Mouse (Mus musculus): Measurements from ENCODE around the gene Smtnl1. TPM values are rescaled to one million over a fixed set of nuclear protein-coding genes. Genes with fewer than 3 reads are reported as not detected.

The Smtnl1 gene
- polyA plus RNA-seq, 1 experiment from 2014 or later, result 0.11 TPM

- no peak overlapping the region for H3K4me2 ChIP-seq (ENCODE audit: low read length)
- no peaks in the 10 kb centered on the region for H3K4me1 ChIP-seq (ENCODE audit: control insufficient read depth in 2 of 2, insufficient read depth in 2 of 2, low read length in 2 of 2)
- 76% methylated on average over 3 of the region's 3 CpGs for WGBS
Measured at GRCm38 (mm10) chr2:84761309-84761708, 61.1 kb downstream of the Smtnl1 start.

More at GRCm38 (mm10) chr2:84761309-84761708, 61.1 kb downstream of the Smtnl1 start:
- no peak overlapping the region for H3K4me3 ChIP-seq (ENCODE audit: control insufficient read depth in 1 of 2, insufficient read depth in 1 of 2, low read depth in 1 of 2, low read length in 2 of 2)
- H3K27ac ChIP-seq (replicated peaks in 1 of 2; ENCODE audit: control insufficient read depth in 1 of 2, insufficient read depth in 1 of 2, low read depth in 2 of 2, low read length in 2 of 2), result no peak overlapping the region
- H3K27me3 ChIP-seq (ENCODE audit: control insufficient read depth, insufficient read depth, low read length), result no peaks in the 10 kb centered on the region
- H3K36me3 ChIP-seq (ENCODE audit: control insufficient read depth, insufficient read depth, low read length), result no peaks in the 10 kb centered on the region
- no peak overlapping the region for H3K9ac ChIP-seq (ENCODE audit: low read length)
- no peaks in the 10 kb centered on the region for H3K9me3 ChIP-seq (ENCODE audit: control insufficient read depth, low read length)
- ATAC-seq (ENCODE audit: insufficient number of reproducible peaks, insufficient read depth, low FRiP score, low read depth), result no peak

Other genes starting within 250 kb of the Smtnl1 start
- 65.2 and 68.5 TPM in 2 replicates for gene Ctnnd1, start 171.9 kb downstream of the Smtnl1 start, polyA plus RNA-seq (2014; fragmentation: Nextera tagmentation; extraction: Ambion mirVana)
- 0.11 and 0.15 TPM in 2 replicates for gene Btbd18, start 163.6 kb downstream of the Smtnl1 start, polyA plus RNA-seq (2014; fragmentation: Nextera tagmentation; extraction: Ambion mirVana)
- 248 and 271 TPM in 2 replicates for gene Selenoh, start 151.9 kb downstream of the Smtnl1 start, polyA plus RNA-seq (2014; fragmentation: Nextera tagmentation; extraction: Ambion mirVana)
- gene Gm28635, start 144.6 kb downstream of the Smtnl1 start, polyA plus RNA-seq (2014; fragmentation: Nextera tagmentation; extraction: Ambion mirVana), result not detected in 2 replicates
- 26.6 and 28.2 TPM in 2 replicates for gene Med19, start 144.2 kb downstream of the Smtnl1 start, polyA plus RNA-seq (2014; fragmentation: Nextera tagmentation; extraction: Ambion mirVana)
- gene Tmx2, start 143.5 kb downstream of the Smtnl1 start, polyA plus RNA-seq (2014; fragmentation: Nextera tagmentation; extraction: Ambion mirVana), result 161 and 193 TPM in 2 replicates
- gene Zdhhc5, start 107.5 kb downstream of the Smtnl1 start, polyA plus RNA-seq (2014; fragmentation: Nextera tagmentation; extraction: Ambion mirVana), result 26.4 and 27.1 TPM in 2 replicates
- gene Clp1, start 95.3 kb downstream of the Smtnl1 start, polyA plus RNA-seq (2014; fragmentation: Nextera tagmentation; extraction: Ambion mirVana), result 14.3 and 16.9 TPM in 2 replicates
- gene Ypel4, start 88.6 kb downstream of the Smtnl1 start, polyA plus RNA-seq (2014; fragmentation: Nextera tagmentation; extraction: Ambion mirVana), result 3.5 and 4.5 TPM in 2 replicates
- gene Gm19426, start 79.0 kb downstream of the Smtnl1 start, polyA plus RNA-seq (2014; fragmentation: Nextera tagmentation; extraction: Ambion mirVana), result 4.4 and 4.5 TPM in 2 replicates
- gene Serping1, start 47.2 kb downstream of the Smtnl1 start, polyA plus RNA-seq (2014; fragmentation: Nextera tagmentation; extraction: Ambion mirVana), result 37.9 and 46.6 TPM in 2 replicates
- 59.4 and 82.6 TPM in 2 replicates for gene Ube2l6, start 23.8 kb downstream of the Smtnl1 start, polyA plus RNA-seq (2014; fragmentation: Nextera tagmentation; extraction: Ambion mirVana)
- 90.3 and 94.1 TPM in 2 replicates for gene Timm10, start 4.3 kb upstream of the Smtnl1 start, polyA plus RNA-seq (2014; fragmentation: Nextera tagmentation; extraction: Ambion mirVana)
- 9.2 and 10.5 TPM in 2 replicates for gene Slc43a1, start 16.2 kb upstream of the Smtnl1 start, polyA plus RNA-seq (2014; fragmentation: Nextera tagmentation; extraction: Ambion mirVana)
- 2.2 TPM in 2 replicates for gene Rtn4rl2, start 64.1 kb upstream of the Smtnl1 start, polyA plus RNA-seq (2014; fragmentation: Nextera tagmentation; extraction: Ambion mirVana)
- 33.7 and 34.2 TPM in 2 replicates for gene Slc43a3, start 113.9 kb upstream of the Smtnl1 start, polyA plus RNA-seq (2014; fragmentation: Nextera tagmentation; extraction: Ambion mirVana)
- gene Prg2, start 157.8 kb upstream of the Smtnl1 start, polyA plus RNA-seq (2014; fragmentation: Nextera tagmentation; extraction: Ambion mirVana), result 0.58 TPM in 1 of 2 replicates, not detected in the other
- gene Prg3, start 165.6 kb upstream of the Smtnl1 start, polyA plus RNA-seq (2014; fragmentation: Nextera tagmentation; extraction: Ambion mirVana), result not detected in 2 replicates
- gene Ssrp1, start 214.6 kb upstream of the Smtnl1 start, polyA plus RNA-seq (2014; fragmentation: Nextera tagmentation; extraction: Ambion mirVana), result 124 and 130 TPM in 2 replicates
- 0.69 TPM in 1 of 2 replicates, not detected in the other for gene P2rx3, start 214.8 kb upstream of the Smtnl1 start, polyA plus RNA-seq (2014; fragmentation: Nextera tagmentation; extraction: Ambion mirVana)
- 7.3 and 7.7 TPM in 2 replicates for gene Tnks1bp1, start 225.4 kb upstream of the Smtnl1 start, polyA plus RNA-seq (2014; fragmentation: Nextera tagmentation; extraction: Ambion mirVana)

Measured in heart, embryonic 14.5 days (tissue).